ENCODE assay signal across 15 mouse cellular contexts in genomic region chr1:171451001-171451400, GRCm38 (mm10).
"Had no signal": no experiment of that assay in that cellular context is flagged by ENCODE, and none has a peak within 500 bp of the region (broad histone marks: within the 10 kb centered on the region; RNA-seq: fewer than 3 reads in every experiment).

No protein-coding gene starts in this region.

- H3K9ac ChIP-seq: limb, embryonic 15.5 days; liver, embryonic 13.5 days; midbrain, embryonic 15.5 days; neural tube, embryonic 13.5 days; stomach, embryonic 15.5 days had no signal

- ATAC-seq: lung, postnatal 0 days; midbrain, embryonic 15.5 days had no signal

- DNase-seq: kidney, adult 11 months; kidney, adult 9 months; kidney, postnatal 36 days; layer of hippocampus, postnatal 36 days; liver, embryonic 13.5 days; lung, adult 18-20 months; right cerebral cortex, postnatal 14 days; thymus, postnatal 14 days had no signal

- H3K4me3 ChIP-seq: limb, embryonic 15.5 days; liver, embryonic 13.5 days; midbrain, embryonic 15.5 days; neural tube, embryonic 13.5 days; stomach, embryonic 15.5 days had no signal

- H3K36me3 ChIP-seq: limb, embryonic 15.5 days; liver, embryonic 13.5 days; midbrain, embryonic 15.5 days; neural tube, embryonic 13.5 days; stomach, embryonic 15.5 days had no signal

- H3K4me1 ChIP-seq: limb, embryonic 15.5 days; midbrain, embryonic 15.5 days; neural tube, embryonic 13.5 days had no signal

- H3K27ac ChIP-seq: kidney, postnatal 0 days; limb, embryonic 15.5 days; liver, embryonic 13.5 days; midbrain, embryonic 15.5 days; neural tube, embryonic 13.5 days; stomach, embryonic 15.5 days had no signal

- H3K4me2 ChIP-seq: limb, embryonic 15.5 days; liver, embryonic 13.5 days; midbrain, embryonic 11.5 days; midbrain, embryonic 15.5 days; neural tube, embryonic 13.5 days; stomach, embryonic 15.5 days had no signal

- H3K27me3 ChIP-seq: limb, embryonic 15.5 days; liver, embryonic 13.5 days; midbrain, embryonic 15.5 days; neural tube, embryonic 13.5 days; stomach, embryonic 15.5 days had no signal

- H3K9me3 ChIP-seq: limb, embryonic 15.5 days; liver, embryonic 13.5 days; midbrain, embryonic 15.5 days; neural tube, embryonic 13.5 days; stomach, embryonic 15.5 days had no signal
